Mouse (Mus musculus) adrenal gland, postnatal 36 days (tissue): ENCODE measurements around the gene Ccdc137. TPM values are rescaled to one million over a fixed set of nuclear protein-coding genes. Genes with fewer than 3 reads are reported as not detected.

Experiments used
- DNase-seq, 2 experiments: peaks; one replicate each; pipeline ENCODE4 v3.0.0; 2021; ENCODE audit warnings: mixed read lengths in 1 of 2
- total RNA-seq, 2 experiments: library from RNA; stranded (reverse); gene quantifications; 2 replicates each; pipeline ENCODE4 v1.2.3; 2021

The Ccdc137 gene
- total RNA-seq, 2 experiments from 2014 or later: 24.7 to 33.3 TPM

DNA sequence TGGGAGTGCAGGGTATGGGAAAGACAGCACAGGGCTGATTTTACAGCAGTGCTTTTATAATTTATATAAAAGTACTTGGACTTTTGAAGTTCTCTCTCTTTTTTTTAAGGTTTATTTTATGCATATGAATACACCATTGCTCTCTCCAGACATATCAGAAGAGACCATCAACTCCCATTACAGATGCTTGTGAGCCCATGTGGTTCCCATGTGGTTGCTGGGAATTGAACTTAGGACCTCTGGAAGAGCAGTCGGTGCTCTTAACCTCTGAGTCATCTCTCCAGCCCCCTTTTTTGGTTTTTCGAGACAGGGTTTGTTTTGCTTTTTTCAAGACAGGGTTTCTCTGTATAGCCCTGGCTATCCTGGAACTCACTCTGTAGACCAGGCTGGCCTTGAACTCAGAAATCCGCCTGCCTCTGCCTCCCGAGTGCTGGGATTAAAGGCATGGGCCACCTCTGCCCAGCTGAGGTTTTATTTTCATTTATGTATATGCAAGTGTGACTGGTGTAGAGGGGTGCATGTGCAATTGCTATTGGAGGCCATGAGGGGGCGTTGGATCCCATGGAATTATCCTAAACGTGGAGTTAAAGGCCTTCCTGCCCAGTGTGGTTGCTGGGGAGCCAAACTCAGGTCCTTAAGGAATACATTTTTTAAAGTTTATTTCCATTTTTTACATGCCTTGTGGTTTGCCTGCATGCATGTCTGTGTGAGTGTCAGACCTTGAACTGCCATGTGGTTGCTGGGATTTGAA, 1.1 kb downstream of the Ccdc137 start:
- no peak for DNase-seq

DNA sequence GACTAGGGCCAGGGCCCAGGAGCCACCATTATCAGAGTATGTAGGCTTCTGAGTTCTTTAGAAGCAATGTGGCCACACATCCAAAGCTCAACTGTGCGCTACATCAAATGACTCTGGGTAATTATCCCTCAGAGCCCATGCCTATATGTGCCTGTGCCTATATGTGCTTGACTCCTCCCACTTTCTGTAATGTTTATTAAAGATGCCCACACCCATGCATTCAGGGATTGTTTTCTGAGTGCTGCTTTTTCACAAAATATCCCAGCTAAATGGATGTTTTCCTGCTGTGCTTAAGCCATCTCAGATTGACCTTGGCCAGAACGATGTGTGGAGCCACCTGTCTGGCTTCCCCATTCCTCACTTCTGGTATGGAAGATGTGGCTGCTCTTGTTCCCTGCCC, 5.6 kb downstream of the Ccdc137 start:
- DNase-seq: no peak

DNA sequence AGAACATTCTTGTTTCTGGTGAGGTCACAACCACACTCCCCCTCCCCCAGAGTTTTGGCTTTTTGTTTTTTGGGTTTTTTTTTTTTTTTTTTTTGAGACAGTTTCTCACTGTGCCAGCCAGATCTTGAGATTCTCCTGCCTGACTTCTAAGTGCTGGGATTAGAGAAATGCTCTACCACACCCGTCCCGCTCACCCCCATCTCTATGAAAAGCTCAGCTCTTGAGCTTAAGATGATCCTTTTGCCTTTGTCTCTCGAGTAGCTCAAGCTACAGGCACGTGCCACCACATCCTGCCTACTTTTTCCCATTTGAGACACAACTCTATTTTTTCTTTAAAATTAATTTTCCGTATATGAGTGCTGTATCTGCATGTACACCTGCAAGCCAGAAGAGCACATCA, 6.5 kb downstream of the Ccdc137 start:
- DNase-seq: no peak

DNA sequence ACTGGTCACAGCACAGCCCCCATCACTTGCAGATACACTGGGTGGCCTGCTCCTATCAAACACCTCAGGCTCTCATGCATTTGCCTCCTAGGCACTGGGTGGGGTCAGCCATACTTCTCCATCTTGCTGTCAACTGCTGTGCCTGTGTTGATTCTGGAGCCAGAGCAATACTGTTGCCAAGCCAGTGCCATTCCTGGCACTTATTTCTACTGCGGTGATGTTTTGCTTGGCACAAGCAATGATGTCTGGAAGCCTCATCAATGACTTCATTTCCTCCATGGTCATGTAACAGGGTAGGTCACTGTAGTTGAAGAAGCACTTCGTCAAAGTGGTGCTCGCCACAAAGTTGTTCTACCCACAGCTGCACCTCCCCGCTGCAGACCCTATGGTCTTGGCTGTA, 7.6 kb downstream of the Ccdc137 start:
- no peak for DNase-seq

DNA sequence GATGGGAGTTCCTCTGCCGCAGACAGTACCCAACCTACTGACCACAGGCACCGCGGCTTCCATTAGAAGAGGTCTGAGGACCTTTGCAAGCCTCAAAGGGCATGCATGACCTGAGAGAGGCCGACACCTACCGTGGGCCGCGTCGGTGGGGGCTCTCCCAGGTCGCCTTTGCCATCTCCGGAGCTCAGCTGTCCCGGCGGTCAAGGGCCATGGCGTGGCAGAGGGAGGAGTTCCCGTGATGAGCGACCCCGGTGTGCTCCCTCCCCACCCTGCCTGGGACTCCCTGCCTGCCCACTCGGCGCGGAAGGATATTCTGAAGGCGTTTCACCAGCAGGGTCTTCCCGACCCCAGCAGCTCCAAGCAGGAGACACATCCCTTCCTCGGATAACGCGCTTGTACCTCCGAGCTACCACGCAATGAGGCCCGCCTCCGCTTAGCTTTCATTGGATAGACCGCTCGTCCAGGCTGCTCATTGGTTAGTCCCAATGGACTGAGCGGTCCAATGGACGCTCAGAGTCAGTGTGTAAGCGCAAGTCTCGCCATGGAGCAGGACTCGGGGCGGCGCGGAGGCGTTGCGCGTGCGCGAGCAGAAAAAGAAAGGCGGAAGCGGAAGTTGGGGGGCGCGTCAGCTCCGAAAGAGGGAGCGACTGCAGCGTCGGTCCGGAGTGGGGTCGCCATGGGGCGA, 9.3 kb downstream of the Ccdc137 start, which contains the start of gene Arl16:
TSS of gene Arl16 (minus strand) at position 557 of the 685 bp plus-strand sequence.
- peak; percentile 95 to 96 for DNase-seq

DNA sequence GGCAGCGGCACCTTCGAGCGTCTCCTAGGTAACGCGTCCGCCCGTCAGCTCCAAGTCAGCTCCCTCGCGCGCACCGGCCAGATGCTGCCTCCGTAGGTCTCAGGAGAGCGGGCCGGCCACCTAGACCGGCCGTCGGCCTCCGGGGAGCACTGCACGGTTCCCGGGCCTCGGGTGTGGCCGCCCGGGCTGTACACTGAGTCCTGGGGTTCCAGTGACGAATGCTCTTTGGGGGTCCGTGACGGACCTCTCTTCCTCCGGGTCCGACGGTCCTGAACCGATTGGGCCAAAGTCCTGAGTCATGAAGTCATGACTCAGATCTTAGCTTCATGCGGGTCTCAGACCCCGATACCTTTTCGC, 9.8 kb downstream of the Ccdc137 start:
- DNase-seq: no peak

DNA sequence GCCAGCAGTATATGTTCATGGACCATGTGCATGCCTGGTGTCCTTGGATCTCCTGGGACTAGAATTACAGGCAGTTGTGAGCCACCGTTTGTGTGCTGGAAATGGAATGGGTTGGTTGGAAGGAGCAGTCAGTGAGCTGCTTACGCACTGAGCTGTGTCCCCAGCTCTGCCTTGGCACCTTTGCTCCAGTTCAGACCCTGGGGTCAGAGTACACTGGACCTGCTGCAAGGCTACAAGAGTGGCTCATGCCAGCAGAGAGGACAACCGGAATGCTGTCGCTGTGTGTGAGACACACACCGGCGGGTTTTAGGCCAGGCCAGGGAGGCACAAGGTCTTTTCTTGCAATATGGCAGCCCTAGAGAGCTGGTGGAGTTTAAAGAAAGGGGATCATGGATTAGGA, 14.1 kb downstream of the Ccdc137 start:
- no peak for DNase-seq

DNA sequence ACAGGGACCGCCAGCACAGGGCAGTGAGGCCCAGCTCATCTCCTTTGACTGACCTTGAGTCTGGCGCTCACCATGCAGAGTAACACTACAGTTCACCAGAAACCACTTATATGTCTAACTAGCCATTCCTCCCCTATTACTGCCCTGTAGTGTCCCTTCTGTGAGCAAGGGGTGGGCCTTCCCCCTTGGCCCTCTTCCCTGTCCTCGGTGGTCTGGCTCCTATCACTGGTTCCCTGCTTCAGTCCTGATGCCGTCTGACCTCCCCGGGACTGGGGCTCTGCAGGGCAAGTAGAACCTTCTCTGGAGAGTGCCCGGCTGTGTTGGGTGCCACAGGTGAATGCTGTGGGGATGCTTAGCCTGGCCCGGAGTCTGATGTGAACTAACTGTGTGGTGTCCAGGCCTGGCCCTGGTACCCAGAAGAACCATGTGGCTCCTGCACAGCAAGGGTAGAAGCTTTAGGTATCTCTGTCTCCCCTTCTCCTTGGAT, 25.6 kb downstream of the Ccdc137 start:
- DNase-seq: no peak

DNA sequence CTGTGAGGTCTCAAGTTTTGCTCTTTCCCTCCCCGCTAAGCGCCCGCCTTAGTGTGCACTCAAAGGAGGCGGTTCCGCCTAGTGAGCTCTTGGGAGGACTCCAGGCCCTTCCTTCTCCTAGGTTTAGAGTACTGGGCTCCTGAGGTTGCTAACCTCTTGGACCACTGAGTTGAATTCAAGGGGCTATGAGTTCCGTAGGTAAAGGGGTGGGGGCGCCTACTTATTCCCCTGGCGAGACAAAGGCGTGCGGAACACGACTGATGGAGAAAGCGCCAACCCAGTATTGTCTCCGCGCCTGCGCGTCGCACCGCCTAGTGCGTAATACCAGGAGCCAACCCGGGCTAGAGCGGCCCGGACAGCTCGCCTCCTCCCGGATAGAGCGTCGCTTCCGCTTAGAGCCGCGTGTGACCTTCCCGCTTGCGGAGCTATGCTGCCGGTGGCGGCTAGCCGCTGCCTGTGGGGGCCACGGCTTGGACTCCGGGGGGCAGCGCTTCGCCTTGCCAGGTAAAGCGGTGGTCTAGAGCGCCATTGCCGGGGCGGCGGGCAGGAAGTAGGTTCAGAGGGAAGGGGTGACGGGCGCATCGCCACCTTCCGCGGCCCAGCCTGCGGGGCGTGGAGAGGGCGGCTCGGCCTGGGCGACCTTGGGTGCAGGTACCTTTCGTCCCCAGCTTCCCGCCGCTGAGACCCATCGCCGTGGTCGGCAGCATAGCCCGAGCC, 26.5 kb downstream of the Ccdc137 start, which contains the start of gene Mrpl12:
TSS of gene Mrpl12 (plus strand) at position 349 of the 717 bp plus-strand sequence.
- DNase-seq: peak; percentile 94

DNA sequence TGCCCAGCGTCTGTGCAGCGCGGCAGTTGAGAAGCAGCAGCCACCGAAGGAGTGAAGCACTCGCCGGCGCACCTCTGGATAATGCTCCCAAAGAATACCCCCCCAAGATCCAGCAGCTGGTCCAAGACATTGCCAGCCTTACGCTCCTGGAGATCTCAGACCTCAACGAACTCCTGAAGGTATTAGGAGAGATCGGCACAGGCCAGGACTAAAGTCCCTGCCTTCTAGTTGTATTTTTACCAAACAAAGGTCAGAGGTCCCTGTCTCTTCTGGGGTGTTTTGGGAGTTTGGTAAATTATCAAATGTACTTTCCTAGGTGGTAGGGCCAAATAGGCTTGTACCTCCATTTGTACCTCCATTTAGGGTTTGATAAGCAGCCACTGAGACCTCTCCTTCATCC, 27.3 kb downstream of the Ccdc137 start:
- no peak for DNase-seq

DNA sequence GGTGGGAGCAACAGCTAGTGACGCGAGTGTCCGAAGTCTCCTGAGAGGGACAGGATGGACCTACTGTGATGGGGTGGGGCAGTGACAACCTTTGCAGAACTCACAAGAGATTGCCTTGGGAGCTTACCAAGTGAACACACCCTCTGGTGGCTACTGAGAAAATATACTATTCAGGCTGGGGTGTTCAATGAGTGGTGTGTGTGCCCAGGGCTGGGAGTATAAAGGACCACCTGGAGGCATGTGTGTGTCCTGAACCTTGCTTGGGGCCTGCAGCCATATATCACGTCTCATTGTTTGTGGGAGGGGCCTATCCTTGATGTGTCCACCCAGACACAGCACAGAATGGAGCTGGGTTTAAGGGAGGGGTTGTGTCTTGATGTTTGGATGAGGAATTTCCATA, 30.6 kb downstream of the Ccdc137 start:
- DNase-seq: no peak

DNA sequence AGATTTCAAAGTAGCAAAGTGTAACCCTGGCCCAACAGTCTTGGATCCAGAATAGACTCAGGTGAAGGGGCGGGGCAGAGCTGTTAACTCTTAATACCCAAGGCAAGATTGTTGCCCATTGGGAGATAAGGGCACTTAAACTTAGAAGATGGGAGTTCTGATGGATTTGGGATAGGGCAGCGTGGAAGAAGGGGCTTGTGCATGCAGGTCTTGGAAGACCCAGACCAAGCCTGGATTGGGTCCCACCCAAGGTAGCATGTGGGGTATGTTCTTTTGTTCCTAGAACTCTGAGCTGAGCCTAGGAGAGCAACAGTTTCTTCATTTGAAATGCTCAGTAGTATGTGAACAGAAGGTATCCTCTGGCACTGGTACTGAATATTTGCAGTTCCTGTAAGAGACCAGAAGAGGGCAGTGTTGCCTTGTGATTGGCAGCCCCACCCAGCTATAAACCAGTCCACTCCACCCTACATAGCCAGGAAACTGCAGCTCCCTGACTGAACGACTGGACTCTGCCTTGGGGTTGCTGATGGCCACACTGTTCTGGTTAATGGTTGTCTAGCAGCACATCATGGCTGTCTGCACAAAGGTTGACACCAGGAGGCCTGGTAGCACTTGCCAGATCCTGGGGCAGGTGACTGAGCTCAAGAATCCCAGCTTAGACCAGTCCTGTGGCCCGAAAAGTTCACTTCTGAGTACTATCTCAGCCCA, 31.3 kb downstream of the Ccdc137 start:
- peak; percentile 64 to 76 for DNase-seq

DNA sequence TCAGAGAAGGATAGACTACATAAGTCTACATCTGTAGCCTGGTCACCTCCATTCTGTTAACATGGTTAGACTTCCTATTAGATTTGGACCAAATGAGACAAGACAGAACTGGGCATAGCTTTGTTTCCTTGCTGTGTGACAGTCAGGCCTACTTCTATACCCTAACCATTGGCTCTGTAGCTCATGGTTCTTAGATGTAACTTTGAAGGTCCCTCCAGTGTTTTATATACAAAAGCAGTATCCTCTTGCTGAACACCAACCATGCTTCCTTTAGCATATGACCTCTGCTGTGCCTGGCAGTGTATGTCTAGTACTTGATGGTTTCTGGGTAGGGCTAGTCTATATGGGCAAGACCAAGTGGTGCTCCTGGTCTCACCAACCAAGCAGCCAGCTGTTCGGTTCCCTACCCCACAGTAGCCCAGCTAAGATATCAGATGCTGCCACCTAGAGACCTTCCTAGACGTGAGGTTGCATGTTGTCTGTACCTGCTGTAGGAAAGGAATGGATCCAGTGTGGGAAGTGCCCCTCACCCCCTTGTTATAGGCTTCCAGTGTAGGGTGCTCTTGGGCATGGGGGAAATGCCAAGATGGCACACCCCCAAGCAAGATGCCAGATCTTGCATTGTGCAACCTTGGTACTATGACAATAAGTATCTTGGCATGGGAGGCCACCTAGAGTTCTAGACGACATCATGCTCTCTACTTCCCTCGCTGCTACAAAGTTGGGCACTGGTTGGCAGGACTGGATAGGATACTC, 32.6 kb downstream of the Ccdc137 start:
- DNase-seq: no peak

DNA sequence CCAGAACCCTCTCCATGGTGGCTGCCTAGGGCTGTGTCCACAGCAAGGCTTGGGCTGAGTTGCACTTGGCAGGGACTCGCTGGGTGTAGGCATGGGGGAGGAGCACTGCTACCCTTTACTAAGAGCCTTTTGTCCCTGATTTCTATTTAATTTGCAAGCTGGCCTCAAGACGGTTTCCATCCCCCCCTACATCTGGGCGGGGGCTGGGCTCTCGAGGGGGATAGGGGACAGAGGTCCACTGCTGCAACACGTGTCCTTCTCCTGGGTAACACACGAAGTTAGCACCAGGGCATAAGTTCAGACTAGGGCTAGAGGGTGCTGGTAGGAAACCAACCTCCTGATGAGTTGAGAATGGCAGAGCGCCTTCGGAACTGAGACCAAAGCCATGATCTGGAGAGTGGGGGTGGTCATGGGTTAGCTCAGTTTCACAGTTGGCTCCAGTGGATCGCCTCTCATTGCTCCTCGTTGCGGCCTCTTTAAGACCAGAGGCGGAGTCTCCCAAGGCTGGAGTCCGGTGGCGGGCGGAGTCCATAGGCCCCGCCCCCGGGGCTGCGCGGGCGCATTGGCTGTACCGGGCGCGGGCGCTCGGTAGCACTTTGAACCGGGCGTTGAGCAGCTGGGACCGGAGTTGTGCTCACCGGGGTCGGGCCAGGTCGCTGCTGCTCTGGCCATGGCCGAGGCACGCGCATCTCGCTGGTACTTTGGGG, 33.6 kb downstream of the Ccdc137 start, which contains the start of gene Slc25a10:
TSS of gene Slc25a10 (plus strand) at position 524 of the 707 bp plus-strand sequence.
- peak; percentile 93 to 97 for DNase-seq

DNA sequence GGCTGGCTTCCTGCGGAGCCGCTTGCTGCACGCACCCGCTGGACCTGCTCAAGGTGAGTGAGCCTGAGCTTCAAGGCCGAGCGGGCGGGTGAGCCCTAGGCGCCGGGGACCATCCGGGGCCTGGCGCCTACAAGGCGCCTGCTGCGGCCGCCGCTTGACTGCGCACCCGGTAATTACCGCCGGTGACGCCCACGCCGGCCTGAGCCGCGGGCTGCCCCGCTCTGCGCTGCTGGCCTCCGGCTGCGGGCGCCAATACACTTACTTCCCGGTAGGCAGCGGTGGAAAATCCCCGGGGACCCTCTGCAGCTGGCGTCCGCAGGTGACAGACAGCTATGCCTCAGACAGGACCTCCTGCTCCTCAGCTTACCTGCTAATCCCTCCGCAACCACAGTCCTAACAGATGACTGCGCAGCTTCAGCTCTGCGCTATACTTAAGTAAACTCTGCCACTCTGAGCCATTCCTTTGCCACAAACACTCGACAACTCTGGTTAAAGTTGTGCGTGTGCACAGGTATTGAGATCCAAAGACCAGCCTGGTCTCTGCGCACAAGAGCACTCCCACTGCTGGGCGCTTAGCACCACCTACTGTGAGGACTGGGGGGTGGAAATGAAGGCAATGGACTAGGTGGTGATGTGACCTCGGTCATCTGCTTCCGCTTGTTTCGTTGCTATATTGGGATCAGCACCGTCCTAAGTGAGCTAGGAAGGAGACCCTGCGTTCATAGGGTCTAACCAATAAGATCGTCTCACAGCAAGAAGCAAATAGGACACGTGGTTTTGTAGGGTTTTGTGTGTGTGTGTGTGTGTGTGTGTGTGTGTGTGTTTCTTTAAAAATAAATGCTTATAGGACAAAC, 34.3 kb downstream of the Ccdc137 start:
- peak; percentile 57 to 65 for DNase-seq

DNA sequence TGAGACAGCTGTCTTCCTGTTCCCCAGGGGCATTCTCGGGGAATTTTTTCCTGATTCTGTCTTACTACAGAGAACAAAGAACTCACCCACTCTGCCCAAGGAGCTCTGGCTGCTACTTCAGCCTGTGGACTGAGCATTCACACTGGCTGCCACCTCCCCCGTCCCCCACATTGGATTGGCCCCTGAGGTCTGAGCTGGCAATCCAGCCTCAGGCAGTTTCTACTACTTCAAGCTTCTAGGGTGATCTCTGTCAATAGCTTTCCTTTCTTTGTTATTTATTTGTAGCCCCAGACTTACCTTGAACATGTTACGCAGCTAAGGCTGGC, 34.9 kb downstream of the Ccdc137 start:
- DNase-seq: peak in 1 of 2 experiments; percentile 25

DNA sequence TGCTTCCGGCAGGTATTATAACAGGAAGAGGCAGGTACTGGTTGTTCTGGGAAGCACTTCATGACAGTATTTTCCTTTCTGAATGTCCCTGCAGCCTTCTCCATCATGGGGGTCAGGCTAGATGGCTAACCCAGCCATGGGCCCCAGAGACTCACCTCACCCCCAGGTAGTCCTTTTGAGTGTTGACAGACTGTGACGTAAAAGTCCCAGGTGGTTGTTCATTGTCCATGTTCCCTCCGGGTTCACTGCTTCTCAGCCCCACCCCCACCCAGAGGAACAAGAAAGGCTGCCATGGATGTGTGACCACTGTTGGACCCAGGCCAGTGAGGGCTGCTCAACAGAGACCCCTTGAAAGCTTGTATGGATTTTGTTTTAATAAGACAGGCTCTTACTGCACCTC, 35.4 kb downstream of the Ccdc137 start:
- DNase-seq: no peak

DNA sequence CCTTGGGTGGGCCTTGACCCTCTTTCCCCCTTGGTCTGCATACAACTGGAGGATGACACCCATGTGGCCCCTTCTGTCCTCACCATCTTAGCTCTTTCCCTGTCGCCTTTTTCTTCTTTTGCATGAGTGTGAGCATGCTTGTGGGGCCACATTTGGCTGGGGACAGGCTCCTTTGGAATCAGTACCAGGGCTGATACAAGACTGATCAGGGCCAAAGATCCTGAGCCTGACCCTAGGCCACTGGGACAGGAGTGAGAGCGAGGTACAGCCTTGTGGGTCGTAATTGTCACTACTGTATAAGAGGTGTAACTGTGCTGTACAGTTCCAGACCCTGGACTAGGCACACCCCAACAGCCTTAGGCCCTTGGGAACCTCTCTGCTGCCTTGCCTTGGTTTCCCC, 36.0 kb downstream of the Ccdc137 start:
- DNase-seq: no peak

DNA sequence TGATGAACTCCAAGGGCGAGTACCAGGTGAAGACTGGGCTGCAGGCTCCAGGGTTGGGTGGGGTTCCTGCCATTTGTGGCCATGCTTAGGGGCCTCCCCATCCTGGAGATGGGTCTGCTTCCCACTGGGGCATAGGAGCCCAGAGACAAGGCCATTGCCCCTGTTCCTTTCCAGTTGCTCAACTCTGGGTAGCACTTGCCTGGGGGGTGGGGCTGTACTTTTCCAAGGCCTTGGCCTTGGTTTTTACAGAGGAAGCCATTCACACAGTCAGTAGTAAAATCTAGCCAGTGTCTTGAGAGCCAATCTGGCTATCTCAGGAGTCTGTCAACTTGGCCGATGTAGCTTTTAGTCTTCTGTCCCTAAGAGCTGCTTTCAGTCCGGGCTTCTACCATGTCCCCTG, 39.5 kb downstream of the Ccdc137 start:
- peak; percentile 90 to 93 for DNase-seq

DNA sequence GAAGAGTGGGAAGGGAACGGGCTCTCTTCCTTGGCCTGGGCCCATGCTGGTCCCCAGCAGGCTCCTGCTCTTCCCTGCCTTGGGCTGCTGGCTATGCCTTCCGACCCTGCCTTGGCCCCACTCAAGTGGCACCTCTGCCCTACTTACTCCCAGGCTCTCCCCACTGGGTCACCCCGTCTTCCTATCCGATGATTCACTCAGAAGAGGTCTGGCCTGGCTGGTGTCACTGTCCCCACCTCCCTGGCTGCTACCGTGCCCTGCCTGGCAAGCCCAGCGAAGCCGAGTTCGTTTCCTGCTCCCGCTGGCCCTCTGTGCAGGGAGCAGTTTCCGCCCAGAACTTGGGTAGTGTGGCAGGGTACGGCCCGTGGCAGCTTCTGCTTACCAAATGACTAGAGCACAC, 40.3 kb downstream of the Ccdc137 start:
- DNase-seq: peak; percentile 74 to 79
